Mouse (Mus musculus): ENCODE results near the gene Lbp.

DNA sequence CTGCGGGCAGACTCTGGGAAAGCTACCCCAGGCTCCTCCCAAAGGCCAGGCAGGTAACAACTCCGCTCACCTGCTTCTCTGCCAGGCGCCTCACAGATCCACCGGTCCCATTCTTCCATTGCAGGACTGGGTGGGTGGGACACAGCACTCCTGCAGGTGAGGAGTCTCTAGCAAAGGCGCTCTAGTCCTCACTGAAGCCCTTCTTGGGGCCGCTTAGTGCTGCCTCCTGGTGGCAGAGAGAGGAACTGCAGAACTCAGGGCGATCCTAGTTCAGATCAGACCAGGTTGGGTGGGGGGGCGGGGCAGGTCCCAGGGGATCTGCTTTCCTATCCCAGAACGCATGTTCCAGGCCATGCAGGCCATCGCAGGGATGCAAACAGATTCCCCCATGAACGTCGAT is 47.5 kb upstream of the Lbp start:
- TF ChIP-seq CTCF (IDR thresholded peaks at IDR 0.05; ENCODE audit: control insufficient read depth, insufficient read depth, insufficient read length), result peak; percentile 61
- TF ChIP-seq CEBPB (IDR thresholded peaks at IDR 0.05; ENCODE audit: low read depth), result no peak
- no peak for TF ChIP-seq MAX (IDR thresholded peaks at IDR 0.05)
- TF ChIP-seq USF1 (IDR thresholded peaks at IDR 0.05; ENCODE audit: low read depth), result no peak
- no peak for TF ChIP-seq FOSL1 (IDR thresholded peaks at IDR 0.05; ENCODE audit: insufficient read depth, low read length, poor library complexity, severe bottlenecking)
- no peak for TF ChIP-seq MYOD1 (IDR thresholded peaks at IDR 0.05; ENCODE audit: control insufficient read depth, insufficient read length, low read depth)
